Mouse (Mus musculus): ENCODE measurements around the gene Fut2.

The Fut2 gene

DNA sequence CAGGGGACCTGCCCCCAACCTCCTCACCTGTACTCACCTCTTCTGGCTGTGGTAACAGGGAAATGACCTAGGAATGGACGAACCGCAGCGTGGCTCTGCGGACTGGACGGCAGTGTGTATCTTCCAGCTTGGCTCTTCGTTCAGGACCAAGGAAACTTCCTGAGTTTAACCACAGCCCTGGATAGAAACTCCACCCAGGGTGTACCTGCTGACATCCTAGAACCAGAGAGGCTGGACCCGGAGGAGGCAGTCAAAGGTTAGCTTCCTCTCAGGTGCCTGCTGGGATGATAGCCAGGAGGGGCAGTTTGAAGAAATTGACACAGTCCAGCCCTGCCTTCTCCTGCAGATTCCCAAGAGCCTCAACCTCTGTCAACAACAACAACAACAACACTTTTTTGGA, at the start of gene Fut2:
Gene Fut2 (minus strand): TSS at position 234 of the 400 bp plus-strand sequence.
- no peak for DNase-seq (ENCODE audit: inconsistent age in 2 of 2, low spot score in 1 of 2)

DNA sequence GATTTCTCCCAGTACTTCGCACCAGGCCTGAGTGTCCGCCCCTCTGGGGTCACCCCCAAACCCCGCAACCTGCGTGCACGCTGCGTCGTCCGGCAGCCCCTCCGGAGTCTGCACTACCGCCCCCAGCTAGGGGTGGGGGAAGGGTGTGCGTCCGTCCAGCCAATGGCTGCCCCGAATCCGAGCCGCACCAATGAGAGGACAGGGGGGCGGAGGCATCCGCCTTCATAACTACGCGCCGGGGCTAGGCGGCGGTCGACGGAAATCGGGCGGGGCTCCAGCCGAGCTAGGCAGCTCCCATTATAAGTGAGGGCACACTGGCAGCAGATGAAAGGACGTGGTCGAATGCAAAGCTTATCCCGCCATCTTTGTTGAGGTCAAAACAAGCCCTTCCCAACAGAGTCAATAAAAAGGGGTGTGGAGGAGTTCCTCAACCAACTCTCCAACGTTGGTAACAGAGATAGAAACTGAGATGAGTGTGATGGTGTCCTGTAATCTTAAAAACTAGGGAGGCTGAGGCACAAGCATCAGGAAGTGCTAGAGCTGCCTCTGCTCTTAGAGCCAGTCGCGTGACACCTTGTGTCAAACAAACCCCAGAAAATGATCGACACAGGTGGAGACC, 49.0 kb upstream of the Fut2 start, which contains the start of gene Rpl18:
Gene Rpl18 (plus strand): TSS at position 368 of the 619 bp plus-strand sequence.
- peak; percentile 99 for DNase-seq (ENCODE audit: inconsistent age in 2 of 2, low spot score in 1 of 2)

DNA sequence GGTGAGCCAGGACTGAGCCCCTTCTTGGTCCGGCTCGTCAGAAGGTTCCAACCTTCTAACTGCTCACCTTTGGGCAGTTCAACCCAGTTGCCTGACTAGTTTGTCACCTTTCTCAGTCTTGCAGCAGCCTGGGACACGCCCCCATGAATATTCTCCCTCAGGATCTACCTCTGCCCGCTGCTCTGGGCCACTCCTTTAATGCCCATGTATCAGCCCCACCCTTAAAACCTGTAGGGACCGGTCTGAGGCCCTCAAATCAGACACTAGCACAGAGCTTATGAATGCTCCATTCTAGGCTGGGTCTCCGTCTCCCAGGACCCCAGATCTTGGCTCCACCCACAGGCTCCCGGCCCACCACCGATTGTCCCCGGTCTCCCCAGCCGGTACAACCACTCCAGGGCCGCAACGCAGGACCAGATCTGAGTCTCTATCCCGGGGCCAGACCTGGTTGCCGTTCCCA, 48.5 kb upstream of the Fut2 start:
- no peak for DNase-seq (ENCODE audit: inconsistent age in 2 of 2, low spot score in 1 of 2)

DNA sequence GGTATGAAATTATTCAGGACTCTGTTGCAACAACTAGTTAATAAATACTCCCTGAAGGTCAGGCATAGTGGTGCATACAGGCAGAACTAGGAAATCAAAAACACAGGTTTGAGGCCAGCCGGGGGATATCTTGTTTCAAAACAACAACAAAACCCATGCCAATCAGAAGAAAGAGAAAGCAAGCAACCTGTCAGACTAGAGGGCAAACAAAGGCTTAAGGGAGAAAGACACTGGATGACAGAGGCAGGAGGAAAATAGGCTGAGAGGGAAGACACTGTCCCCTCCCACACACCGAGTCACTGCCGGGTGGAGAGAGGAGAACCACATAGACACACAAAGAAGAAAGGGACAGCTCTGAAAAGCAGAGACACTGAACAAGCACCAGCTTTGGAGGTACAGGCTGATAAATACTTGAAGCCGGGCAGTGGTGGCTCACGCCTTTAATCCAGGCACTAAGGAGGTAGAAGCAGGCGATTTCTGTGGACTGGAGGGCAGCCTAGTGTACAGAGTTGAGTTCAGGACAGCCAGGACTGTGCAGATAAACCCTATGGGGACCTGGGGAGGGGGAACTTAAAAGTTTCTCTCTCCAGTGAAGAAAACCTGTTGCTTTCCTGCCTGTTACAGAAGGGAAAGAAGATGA, 47.8 kb upstream of the Fut2 start:
- peak; percentile 42 to 73 for DNase-seq (ENCODE audit: inconsistent age in 2 of 2, low spot score in 1 of 2)

DNA sequence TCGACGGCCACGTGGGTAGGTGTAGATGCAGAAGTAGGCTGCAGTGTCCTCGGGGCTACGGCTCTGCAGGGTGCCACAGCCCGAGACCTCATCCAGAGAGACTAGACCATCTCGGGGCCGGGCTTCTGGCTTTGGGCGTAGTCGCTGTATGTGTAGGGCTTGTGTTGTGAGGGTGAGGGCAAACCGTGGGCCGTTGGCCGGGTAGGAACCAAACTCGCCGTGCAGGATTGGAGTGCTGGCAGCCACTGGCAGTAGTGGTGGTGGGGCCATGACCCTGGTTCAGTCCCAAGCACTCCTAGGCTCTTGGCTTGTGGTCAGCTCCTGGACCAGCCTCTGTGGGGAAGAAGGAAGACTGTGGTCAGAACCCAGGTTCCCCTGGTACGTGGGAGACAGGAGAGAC, 47.2 kb upstream of the Fut2 start:
- peak; percentile 60 to 68 for DNase-seq (ENCODE audit: inconsistent age in 2 of 2, low spot score in 1 of 2)

DNA sequence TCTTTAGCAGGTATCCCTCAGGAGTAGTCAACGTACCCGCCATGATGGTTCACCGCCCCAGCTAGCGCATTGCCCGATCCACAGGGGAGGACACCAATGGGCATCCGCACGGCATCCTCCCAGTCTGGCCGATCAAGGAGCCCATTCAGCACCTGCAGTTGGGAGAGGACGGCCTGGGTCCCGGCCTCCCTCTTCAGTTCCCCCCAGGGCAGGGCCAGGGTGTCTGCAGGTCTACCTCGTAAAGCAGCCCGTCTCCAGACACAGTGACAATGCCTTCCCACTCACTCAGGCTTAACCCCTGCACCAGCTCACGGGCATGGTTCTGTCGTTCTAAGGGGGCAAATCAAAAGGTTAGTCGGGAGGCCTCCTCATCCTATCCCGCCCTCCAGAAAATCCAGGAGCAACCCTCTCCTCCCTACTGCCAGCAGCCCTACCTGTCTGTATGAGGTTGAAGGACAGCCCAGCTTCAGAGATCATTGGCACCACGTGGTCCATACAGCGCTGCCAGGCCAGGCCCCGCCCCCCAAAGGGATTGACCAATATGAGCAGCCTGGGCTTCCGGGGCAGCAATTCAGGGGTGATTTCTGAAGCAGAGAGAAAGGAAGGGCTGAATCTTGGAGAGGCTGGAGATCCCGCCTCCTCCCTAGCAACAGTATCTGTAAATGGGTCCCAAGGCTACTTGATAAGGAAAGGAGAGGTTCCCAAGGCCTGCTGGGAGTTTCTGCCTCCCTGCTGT, 46.0 kb upstream of the Fut2 start:
- DNase-seq (ENCODE audit: inconsistent age in 2 of 2, low spot score in 1 of 2), result peak; percentile 89 to 95

DNA sequence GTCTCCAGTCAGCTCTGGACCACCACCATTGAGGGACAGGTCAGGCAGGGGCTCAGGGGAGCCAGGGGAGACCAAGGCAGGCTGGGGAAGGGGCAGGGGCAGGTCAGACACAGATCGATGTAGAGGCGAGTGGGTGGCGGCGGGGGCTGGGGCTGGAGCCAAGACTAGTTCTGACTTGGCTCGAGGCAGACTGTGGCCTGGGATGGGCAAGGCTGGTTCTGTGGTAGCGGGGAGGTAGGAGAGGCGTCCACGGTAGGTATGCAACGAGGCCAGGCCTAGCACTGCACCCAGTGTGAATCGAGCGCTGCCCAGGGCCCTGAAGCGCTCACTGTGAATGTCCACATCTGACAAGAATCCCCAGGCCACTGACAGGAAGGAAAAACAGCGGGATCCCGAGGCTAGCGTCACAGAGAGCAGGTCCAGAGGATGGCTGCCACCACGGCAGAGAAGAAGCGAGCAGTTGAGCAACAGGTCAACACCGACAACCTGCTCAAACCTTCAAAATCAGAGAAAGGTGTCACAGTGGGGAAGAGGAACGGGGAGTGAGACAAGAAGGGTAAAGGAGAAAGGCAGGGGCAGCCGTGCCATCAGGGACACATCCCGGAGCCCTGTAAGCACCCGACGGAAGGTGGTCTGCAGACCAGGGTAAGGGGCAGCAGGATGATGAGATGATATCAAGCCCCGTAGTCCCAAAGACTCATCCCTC, 45.3 kb upstream of the Fut2 start:
- DNase-seq (ENCODE audit: inconsistent age in 2 of 2, low spot score in 1 of 2), result peak in 1 of 2 experiments; percentile 64

DNA sequence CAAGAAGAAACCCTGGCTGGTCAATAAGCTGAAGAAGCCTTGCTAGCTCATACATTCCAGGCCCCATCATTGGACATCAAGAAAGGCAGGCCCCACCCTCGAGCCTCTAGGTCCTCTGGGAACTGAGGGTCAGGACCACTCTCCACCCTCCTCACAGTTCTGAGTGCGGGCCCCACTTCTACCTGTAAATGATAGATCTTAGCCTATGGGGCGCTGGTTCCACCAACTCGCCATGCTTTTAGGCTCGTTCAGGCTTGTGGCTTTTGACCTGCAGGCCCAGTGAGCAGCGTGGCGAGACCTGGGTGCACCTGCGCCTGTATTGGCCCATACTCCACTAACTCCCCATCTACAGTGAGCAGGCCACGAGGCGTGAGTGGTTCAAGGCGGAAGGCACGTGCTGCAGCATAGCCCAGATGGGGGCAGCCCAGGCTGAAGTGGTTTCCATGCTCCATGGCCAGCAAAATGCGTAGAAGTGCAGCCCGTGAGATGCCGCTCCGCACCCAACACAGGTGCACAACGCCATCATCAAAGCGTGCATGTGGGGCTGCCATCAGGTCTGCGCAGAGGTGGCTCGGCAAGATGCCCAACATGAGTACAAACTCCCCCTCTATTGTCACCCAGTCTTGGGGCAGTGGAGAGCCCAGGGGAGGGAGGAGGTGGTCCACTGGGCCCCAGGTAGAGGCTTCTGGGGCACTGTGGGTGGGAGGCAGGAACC, 44.4 kb upstream of the Fut2 start:
- peak; percentile 67 to 82 for DNase-seq (ENCODE audit: inconsistent age in 2 of 2, low spot score in 1 of 2)

DNA sequence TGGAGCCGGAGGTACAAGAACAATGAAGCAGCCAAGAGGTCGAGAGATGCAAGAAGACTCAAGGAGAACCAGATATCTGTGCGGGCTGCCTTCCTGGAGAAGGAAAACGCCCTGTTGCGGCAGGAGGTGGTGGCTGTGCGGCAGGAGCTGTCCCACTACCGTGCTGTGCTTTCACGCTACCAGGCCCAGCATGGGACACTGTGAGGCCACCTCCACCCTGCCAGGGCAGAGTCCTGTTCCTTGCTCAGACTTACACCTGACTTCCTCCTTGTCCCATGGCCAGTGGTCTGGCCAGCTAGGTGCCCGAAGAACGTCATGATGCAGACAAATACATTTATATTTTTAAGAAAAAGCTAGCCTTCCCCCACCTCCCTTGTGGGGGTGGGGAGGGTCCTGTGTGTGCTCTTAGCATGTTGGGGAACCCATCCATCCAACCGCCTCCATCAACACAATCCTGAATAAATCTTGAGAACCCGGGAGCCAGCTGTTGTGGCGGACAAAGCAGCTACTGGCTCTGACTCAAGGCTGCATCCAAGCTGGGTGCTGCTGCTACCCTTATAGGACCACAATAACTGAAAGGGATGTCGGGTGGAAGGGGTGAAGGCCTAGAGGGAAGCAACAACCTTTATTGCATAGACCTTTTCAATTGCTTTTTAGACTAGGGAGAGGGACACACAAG, 43.6 kb upstream of the Fut2 start:
- DNase-seq (ENCODE audit: inconsistent age in 2 of 2, low spot score in 1 of 2), result peak; percentile 48 to 82

DNA sequence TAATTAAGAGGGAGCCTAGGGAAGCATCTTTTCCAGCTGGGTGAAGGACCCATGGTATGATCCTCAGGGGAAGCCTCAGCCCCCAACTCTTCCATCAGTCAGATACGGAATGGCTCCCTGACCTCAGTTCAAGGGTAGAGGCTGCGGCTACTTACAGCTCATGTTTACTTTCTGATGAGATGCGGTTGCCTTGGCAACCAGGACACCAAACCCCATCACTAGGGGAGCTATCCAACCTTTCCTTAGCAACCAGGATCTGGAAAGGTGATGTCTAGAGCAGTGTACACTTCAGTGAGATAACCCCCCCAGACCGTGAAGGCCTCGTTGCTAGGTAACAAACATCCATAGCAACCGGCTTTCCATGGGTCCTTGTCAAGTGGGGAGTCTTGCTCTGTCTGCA, 42.8 kb upstream of the Fut2 start:
- peak; percentile 47 to 77 for DNase-seq (ENCODE audit: inconsistent age in 2 of 2, low spot score in 1 of 2)

DNA sequence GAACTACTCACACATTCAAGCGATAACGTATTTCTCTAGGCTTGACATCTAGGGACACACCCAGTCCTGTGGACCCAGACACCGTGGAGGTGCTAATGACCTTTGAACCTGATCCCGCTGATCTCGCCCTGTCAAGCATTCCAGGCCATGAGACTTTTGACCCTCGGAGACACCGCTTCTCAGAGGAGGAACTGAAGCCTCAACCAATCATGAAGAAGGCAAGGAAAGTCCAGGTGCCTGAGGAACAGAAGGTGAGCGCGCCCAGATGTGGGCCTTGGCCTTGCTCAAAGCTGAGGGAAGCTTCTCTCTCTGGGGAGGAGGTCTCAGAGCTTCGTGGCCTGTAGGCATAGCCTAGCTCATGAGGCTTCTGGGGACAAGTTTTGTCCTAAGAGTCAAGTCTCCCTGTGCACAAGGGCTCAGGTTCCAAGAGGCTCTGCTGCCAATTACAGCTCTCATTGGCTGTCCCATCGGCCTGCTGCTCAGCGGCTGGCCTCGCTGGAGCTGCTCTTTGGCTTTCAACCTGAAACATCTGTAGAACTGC, 42.1 kb upstream of the Fut2 start:
- DNase-seq (ENCODE audit: inconsistent age in 2 of 2, low spot score in 1 of 2), result peak in 1 of 2 experiments; percentile 83

DNA sequence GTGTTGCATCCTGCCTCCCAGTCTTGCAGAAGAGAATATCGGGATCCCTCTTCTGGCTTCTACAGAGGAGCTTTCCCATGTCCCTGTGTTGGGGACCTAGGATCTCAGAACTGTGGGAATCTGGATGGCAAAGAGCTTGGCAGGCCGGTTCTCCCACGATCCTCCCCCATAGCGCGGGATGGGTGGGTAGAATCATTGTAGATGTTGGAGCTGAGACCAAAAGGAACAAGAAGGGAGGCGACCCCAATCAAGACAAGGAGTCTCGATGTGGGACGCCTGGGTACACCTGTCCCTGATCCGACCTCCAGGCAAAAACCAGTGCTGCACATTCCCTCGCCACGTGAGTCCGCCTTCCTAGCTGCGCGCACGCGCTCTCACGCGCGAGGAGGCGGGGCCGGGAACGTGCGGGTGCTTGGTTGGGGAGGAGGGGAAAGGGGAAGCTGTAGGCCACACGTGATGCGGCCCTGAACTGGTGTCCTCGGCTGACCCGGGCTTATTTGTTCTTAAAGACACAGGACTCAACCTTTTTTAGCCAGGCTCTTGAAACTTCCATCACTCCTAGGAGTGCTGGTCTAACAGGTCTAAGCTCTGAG, 41.3 kb upstream of the Fut2 start:
- peak; percentile 99 to 100 for DNase-seq (ENCODE audit: inconsistent age in 2 of 2, low spot score in 1 of 2)

DNA sequence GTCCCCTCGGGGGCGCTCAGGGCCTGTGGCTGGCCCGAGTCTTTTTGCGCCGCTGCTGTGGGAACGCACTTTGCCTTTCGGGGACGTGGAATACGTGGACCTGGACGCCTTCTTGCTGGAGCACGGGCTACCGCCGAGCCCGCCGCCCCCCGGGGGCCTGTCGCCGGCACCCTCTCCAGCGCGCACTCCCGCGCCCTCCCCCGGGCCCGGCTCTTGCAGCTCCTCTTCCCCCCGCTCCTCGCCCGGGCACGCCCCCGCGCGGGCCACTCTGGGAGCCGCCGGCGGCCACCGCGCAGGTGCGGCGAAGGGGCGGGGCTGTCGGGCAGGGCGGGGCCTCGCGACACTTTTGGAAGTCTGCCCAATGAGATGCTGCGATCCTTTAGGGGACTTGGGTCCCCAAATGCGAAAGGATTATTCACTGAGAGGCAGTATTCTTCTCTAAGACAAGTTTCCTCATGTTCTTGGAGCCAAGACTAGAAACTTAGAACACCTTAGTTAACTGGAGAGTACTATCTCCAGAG, 40.6 kb upstream of the Fut2 start:
- peak; percentile 94 to 97 for DNase-seq (ENCODE audit: inconsistent age in 2 of 2, low spot score in 1 of 2)

DNA sequence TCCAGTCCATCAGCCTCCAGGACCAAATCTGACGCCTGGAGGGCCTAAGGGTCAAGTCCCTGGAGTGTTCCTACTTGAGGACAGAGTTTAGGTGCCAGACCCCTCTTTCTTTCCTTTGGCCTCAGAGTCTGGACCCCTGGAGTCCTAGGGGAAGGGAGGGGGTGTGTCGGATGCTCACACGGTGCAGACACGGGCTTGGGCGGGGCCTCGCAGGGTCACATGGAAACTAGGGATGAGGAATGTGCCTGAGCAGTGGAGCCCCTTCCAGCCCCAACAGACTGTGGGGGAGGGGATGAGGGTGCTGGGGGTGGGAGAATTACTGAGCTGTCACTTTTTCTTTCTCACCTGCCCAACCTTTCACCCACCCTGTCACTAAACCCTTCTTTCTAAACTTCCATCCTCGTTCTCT, 39.7 kb upstream of the Fut2 start:
- DNase-seq (ENCODE audit: inconsistent age in 2 of 2, low spot score in 1 of 2), result peak; percentile 95 to 98

DNA sequence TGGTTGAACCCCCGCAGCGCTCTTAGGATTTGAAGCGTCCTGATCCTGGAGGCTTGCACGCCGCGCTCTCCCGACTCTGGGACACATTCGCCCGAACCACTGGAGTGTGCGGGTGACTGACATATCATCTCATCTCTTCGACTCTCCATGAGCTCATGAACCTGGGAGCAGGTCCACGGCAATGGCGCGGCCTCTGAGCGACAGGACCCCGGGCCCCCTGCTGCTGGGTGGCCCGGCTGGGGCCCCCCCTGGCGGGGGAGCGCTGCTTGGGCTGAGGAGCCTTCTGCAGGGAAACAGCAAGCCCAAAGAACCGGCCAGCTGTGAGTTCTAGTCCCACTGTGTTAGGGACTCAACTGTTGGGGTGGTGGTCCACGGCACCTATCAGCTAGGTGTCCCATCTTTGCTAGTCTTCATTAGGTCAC, 39.3 kb upstream of the Fut2 start:
- DNase-seq (ENCODE audit: inconsistent age in 2 of 2, low spot score in 1 of 2), result no peak

DNA sequence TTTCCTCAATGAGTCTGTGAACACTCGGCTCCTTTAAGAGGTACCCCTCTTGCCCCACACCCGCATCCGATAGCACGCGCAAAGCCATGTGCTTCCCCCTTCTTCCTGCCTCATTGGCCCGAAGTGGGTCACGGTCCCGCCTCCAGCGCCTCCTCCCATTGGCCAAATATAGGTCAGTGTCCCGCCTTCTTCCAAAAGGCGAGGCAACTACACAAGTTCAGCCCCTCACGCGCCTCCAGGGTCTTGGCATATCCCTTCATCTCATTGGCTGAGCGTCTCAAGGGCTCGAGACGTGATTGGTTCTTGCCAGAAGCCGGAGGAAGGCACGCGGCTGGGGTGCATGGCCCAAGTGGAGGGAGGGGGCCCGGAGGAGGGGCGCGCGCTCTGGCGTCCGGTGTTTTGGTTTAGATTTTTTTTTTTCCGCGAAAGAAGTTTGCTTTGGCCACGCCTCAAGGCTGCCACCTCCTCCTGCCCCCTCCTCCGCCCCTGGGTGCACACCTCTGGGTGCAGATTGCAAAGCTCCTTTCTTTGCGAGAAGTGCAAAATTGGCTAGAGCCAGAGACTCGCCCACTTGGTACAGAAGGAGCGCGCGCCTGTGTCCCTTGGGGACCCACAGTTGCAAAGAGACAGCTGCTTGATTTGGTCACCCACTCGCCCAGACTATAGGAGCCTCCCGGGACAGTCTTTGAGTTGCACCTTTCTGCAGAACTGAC, 38.7 kb upstream of the Fut2 start, which contains the start of gene Dbp:
Gene Dbp (plus strand): TSS at position 359 of the 713 bp plus-strand sequence.
- DNase-seq (ENCODE audit: inconsistent age in 2 of 2, low spot score in 1 of 2), result peak; percentile 100

DNA sequence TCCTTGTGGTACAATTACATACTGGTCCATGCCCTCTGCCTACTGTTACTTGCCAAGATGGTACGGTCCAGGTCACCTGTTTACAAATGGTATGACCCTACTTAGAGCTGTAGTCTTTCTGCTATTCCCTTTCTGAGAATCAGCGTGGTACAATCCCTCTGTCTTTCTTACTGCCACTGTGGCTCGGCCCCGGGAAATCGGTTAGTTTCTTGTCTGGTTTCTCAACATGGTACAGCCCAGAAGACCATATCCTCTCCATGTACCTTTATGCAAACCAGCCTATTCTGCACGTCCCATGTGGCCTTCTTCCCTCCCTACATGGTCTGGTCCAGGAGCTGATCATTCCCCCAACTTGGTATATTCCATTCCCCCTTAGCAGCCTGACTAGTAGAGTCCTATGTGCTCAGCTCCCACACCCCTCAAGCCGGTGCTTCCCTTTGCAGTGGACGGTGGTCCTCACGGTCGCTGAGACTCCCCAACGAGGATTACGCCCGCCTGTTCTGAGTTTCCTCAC, 37.9 kb upstream of the Fut2 start:
- peak; percentile 83 to 96 for DNase-seq (ENCODE audit: inconsistent age in 2 of 2, low spot score in 1 of 2)

DNA sequence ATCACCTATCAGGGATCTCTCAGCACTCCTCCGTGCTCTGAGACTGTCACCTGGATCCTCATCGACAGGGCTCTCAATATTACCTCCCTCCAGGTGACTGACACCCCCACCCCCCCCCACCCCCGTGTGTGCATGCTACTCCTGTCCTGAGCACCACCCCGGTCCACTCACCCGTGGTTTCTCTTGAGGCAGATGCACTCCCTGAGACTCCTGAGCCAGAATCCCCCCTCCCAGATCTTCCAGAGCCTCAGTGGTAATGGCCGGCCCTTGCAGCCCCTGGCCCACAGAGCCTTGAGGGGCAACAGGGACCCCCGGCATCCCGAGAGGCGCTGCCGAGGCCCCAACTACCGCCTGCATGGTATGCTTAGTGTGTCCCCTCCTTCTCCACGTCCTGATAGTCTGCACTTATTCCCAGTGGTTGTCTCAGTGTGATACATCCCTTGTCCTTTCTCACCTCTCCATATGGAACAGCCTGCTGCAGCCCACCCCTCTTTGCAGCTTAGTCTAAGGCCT, 37.4 kb upstream of the Fut2 start:
- peak in 1 of 2 experiments; percentile 72 for DNase-seq (ENCODE audit: inconsistent age in 2 of 2, low spot score in 1 of 2)
